Mouse (Mus musculus): ENCODE results near the gene AU040320. TPM values are rescaled to one million over a fixed set of nuclear protein-coding genes. Genes with fewer than 3 reads are reported as not detected.
A peak's percentile ranks its signal among the peaks of the same experiment; 100 is the strongest.

AU040320 gene
- polyA plus RNA-seq, 1 experiment: 10.1 TPM

- Histone ChIP-seq H3K4me1 (ENCODE audit: control insufficient read depth, insufficient read depth, low read length) (peaks cover 2% of the 10 kb centered on the region), H3K27me3 (ENCODE audit: control insufficient read depth, insufficient read depth, low read length, poor library complexity, severe bottlenecking) (no peaks in the 10 kb centered on the region), H3K9me3 (replicated peaks; ENCODE audit: control insufficient read depth, insufficient read depth, low read length, poor library complexity, severe bottlenecking) (no peaks in the 10 kb centered on the region), H3K4me3 (ENCODE audit: low read depth, low read length) (peak overlapping the region; percentile 83), H3K9ac (ENCODE audit: low read depth, poor library complexity, severe bottlenecking) (peak overlapping the region; percentile 73; the same call in 1 of the 2 replicates), H3K36me3 (ENCODE audit: control insufficient read depth, insufficient read depth, low read length, poor library complexity, severe bottlenecking) (no peaks in the 10 kb centered on the region; the same call in 1 of the 2 replicates), H3K27ac (ENCODE audit: insufficient read depth, low read length) (no peak overlapping the region)
- TF ChIP-seq POLR2A (IDR thresholded peaks at IDR 0.05; ENCODE audit: insufficient read depth, low read length) (no peak), EP300 (IDR thresholded peaks at IDR 0.05; ENCODE audit: insufficient read depth, low read depth, low read length) (no peak), CTCF (IDR thresholded peaks at IDR 0.05; ENCODE audit: low read depth, low read length) (no peak)
Observed at GRCm38 (mm10) chr4:126752024-126752607, 1.2 kb upstream of the AU040320 start.

GRCm38 (mm10) chr4:126752608-126753141 is 669 bp upstream of the AU040320 start:
- Histone ChIP-seq H3K9ac (ENCODE audit: low read depth, poor library complexity, severe bottlenecking) (peak overlapping the region; percentile 73), H3K27ac (ENCODE audit: insufficient read depth, low read length) (no peak overlapping the region), H3K4me1 (ENCODE audit: control insufficient read depth, insufficient read depth, low read length) (peaks cover 2% of the 10 kb centered on the region), H3K27me3 (ENCODE audit: control insufficient read depth, insufficient read depth, low read length, poor library complexity, severe bottlenecking) (no peaks in the 10 kb centered on the region), H3K36me3 (ENCODE audit: control insufficient read depth, insufficient read depth, low read length, poor library complexity, severe bottlenecking) (no peaks in the 10 kb centered on the region; the same call in 1 of the 2 replicates), H3K4me3 (ENCODE audit: low read depth, low read length) (peak overlapping the region; percentile 83), H3K9me3 (replicated peaks; ENCODE audit: control insufficient read depth, insufficient read depth, low read length, poor library complexity, severe bottlenecking) (no peaks in the 10 kb centered on the region)
- TF ChIP-seq POLR2A (IDR thresholded peaks at IDR 0.05; ENCODE audit: insufficient read depth, low read length) (no peak), EP300 (IDR thresholded peaks at IDR 0.05; ENCODE audit: insufficient read depth, low read depth, low read length) (no peak), CTCF (IDR thresholded peaks at IDR 0.05; ENCODE audit: low read depth, low read length) (no peak)

- peak overlapping the region; percentile 84 for H3K4me3 ChIP-seq (ENCODE audit: low read depth, low read length)
- no peaks in the 10 kb centered on the region for H3K9me3 ChIP-seq (replicated peaks; ENCODE audit: control insufficient read depth, insufficient read depth, low read length, poor library complexity, severe bottlenecking)
- H3K27me3 ChIP-seq (ENCODE audit: control insufficient read depth, insufficient read depth, low read length, poor library complexity, severe bottlenecking): no peaks in the 10 kb centered on the region
- H3K36me3 ChIP-seq (ENCODE audit: control insufficient read depth, insufficient read depth, low read length, poor library complexity, severe bottlenecking): no peaks in the 10 kb centered on the region
- H3K4me1 ChIP-seq (ENCODE audit: control insufficient read depth, insufficient read depth, low read length): peaks cover 2% of the 10 kb centered on the region
- H3K9ac ChIP-seq (ENCODE audit: low read depth, poor library complexity, severe bottlenecking): peak overlapping the region; percentile 73
- no peak overlapping the region for H3K27ac ChIP-seq (ENCODE audit: insufficient read depth, low read length)
- no peak for TF ChIP-seq POLR2A (IDR thresholded peaks at IDR 0.05; ENCODE audit: insufficient read depth, low read length)
- TF ChIP-seq EP300 (IDR thresholded peaks at IDR 0.05; ENCODE audit: insufficient read depth, low read depth, low read length): no peak
- TF ChIP-seq CTCF (IDR thresholded peaks at IDR 0.05; ENCODE audit: low read depth, low read length): no peak
Observed at GRCm38 (mm10) chr4:126754231-126754611, 877 bp downstream of the AU040320 start.

- TF ChIP-seq POLR2A (IDR thresholded peaks at IDR 0.05; ENCODE audit: insufficient read depth, low read length) (no peak), CTCF (IDR thresholded peaks at IDR 0.05; ENCODE audit: low read depth, low read length) (no peak), EP300 (IDR thresholded peaks at IDR 0.05; ENCODE audit: insufficient read depth, low read depth, low read length) (no peak)
- H3K27me3 ChIP-seq (ENCODE audit: control insufficient read depth, insufficient read depth, low read length, poor library complexity, severe bottlenecking): no peaks in the 10 kb centered on the region
- peaks cover 2% of the 10 kb centered on the region for H3K4me1 ChIP-seq (ENCODE audit: control insufficient read depth, insufficient read depth, low read length)
- H3K9me3 ChIP-seq (replicated peaks; ENCODE audit: control insufficient read depth, insufficient read depth, low read length, poor library complexity, severe bottlenecking): no peaks in the 10 kb centered on the region
- no peak overlapping the region for H3K9ac ChIP-seq (ENCODE audit: low read depth, poor library complexity, severe bottlenecking)
- no peak overlapping the region for H3K4me3 ChIP-seq (ENCODE audit: low read depth, low read length)
- H3K36me3 ChIP-seq (ENCODE audit: control insufficient read depth, insufficient read depth, low read length, poor library complexity, severe bottlenecking): no peaks in the 10 kb centered on the region
- no peak overlapping the region for H3K27ac ChIP-seq (ENCODE audit: insufficient read depth, low read length)
Observed at GRCm38 (mm10) chr4:126754736-126755374, 1.5 kb downstream of the AU040320 start.

DNA sequence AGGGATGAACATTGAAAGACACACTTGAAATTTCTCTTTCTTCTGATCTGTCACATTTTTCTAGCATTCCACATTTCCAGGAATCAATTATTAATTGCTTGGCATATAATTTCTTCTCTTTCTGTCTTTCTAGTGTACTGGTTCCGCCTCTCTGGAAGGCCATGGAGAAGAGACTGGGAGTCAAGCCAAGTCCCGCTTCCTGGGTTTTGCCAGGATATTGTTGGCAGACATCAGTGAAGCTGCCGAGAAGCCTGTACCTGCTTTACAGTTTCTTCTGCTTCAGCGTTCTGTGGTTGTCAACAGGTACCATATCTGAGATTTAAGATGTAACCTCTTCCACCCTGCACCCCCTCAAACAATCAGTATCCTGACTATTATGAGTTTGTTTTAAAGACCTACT is 3.4 kb downstream of the AU040320 start:
- Histone ChIP-seq H3K4me3 (ENCODE audit: low read depth, low read length) (no peak overlapping the region), H3K27me3 (ENCODE audit: control insufficient read depth, insufficient read depth, low read length, poor library complexity, severe bottlenecking) (no peaks in the 10 kb centered on the region), H3K36me3 (ENCODE audit: control insufficient read depth, insufficient read depth, low read length, poor library complexity, severe bottlenecking) (no peaks in the 10 kb centered on the region), H3K4me1 (ENCODE audit: control insufficient read depth, insufficient read depth, low read length) (peaks cover 2% of the 10 kb centered on the region), H3K9me3 (replicated peaks; ENCODE audit: control insufficient read depth, insufficient read depth, low read length, poor library complexity, severe bottlenecking) (no peaks in the 10 kb centered on the region), H3K27ac (ENCODE audit: insufficient read depth, low read length) (no peak overlapping the region), H3K9ac (ENCODE audit: low read depth, poor library complexity, severe bottlenecking) (no peak overlapping the region)
- TF ChIP-seq POLR2A (IDR thresholded peaks at IDR 0.05; ENCODE audit: insufficient read depth, low read length) (no peak), CTCF (IDR thresholded peaks at IDR 0.05; ENCODE audit: low read depth, low read length) (no peak), EP300 (IDR thresholded peaks at IDR 0.05; ENCODE audit: insufficient read depth, low read depth, low read length) (no peak)

- Histone ChIP-seq H3K36me3 (ENCODE audit: control insufficient read depth, insufficient read depth, low read length, poor library complexity, severe bottlenecking) (no peaks in the 10 kb centered on the region), H3K9me3 (replicated peaks; ENCODE audit: control insufficient read depth, insufficient read depth, low read length, poor library complexity, severe bottlenecking) (no peaks in the 10 kb centered on the region), H3K4me3 (ENCODE audit: low read depth, low read length) (no peak overlapping the region), H3K4me1 (ENCODE audit: control insufficient read depth, insufficient read depth, low read length) (no peaks in the 10 kb centered on the region), H3K27me3 (ENCODE audit: control insufficient read depth, insufficient read depth, low read length, poor library complexity, severe bottlenecking) (no peaks in the 10 kb centered on the region), H3K9ac (ENCODE audit: low read depth, poor library complexity, severe bottlenecking) (no peak overlapping the region), H3K27ac (ENCODE audit: insufficient read depth, low read length) (no peak overlapping the region)
- TF ChIP-seq CTCF (IDR thresholded peaks at IDR 0.05; ENCODE audit: low read depth, low read length): no peak
- TF ChIP-seq EP300 (IDR thresholded peaks at IDR 0.05; ENCODE audit: insufficient read depth, low read depth, low read length): no peak
- no peak for TF ChIP-seq POLR2A (IDR thresholded peaks at IDR 0.05; ENCODE audit: insufficient read depth, low read length)
Observed at GRCm38 (mm10) chr4:126758299-126758698, 5.0 kb downstream of the AU040320 start.

All from ES-Bruce4 (cell line).